Mouse (Mus musculus): ENCODE results near the gene Mprip.

GRCm38 (mm10) chr11:59678693-59679092 lies 17.6 kb downstream of the Mprip start:
- TF ChIP-seq TAL1 (IDR thresholded peaks at IDR 0.05; ENCODE audit: low read length) = no peak
- TF ChIP-seq GATA1 (IDR thresholded peaks at IDR 0.05; ENCODE audit: low read length) = 0 out of 2 replicates have a peak, but pooled peaks have one; percentile 39

All from erythroblast, embryonic 14.5 days (primary cell).